Mouse (Mus musculus): ENCODE results near the gene Fzd2.
A peak's percentile ranks its signal among the peaks of the same experiment; 100 is the strongest.
"Not testable (repeated sequence)": the region's sequence is repeated elsewhere in the genome, so short reads cannot be mapped to it uniquely, and the experiment has no call there.

The Fzd2 gene

DNA sequence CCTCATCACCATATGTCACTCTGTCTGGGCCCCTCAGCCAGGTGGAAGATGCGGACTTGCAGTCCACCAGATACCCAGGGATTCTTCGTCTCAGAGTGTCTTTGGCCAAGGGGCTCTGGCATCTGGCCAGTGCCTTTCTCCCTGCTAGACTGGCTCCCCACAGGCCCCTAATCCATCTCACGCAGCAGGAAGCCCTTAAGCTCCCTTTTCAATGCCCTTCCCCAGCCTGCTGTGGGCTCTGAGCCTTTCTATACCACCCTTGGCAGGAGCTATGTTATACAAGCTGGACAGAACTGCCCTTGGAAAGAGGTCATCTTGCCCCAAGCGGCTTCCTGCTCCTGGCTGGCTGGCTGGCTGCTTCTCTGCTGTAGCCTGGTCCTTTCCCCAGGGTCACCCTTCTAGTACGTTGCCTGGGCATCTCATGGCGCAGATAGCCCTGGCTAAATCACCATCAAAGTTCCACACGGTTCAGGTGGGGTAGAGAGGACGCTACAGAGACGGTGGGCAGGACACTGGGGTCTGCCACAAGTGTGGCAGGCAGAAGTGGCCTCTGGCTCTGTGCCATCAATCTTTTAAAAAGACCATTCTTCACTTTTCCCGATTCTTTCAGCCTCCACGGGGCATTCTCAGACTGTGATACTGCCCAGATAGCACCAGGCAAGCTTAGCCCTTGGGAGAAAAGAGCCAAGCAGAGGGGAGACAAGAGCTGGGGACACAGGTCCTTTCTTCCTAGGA, 22.7 kb upstream of the Fzd2 start:
- DNase-seq = peak; percentile 42

DNA sequence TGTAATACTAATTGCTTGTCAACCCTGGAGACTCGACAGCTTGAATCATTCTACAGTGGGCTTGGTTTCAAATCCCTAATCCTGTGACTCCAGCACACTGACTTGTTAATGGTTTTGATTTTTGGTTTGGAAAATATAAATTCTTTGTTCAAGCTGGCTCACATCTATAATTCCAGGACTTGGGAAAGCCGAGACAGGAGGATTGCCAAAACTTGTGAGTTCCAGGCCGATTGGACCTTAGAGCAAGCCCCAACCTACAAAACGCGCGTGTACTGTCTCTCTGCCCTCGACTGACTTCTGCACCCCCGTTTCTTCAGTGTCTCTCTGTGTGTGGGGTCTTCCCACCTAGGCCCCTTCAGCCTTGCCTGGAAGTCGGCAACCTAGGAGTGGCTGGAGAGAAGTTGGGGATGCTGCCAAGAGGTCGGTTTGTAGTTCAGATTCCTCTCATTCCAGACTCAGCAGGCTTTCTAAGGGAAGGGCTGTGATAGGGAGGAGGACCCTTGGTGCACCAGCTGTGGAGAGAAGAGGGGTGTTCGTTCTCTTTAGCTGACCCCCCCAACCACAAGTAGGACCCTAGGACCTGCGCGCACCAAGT, 22.1 kb upstream of the Fzd2 start:
- peak; percentile 79 for DNase-seq

DNA sequence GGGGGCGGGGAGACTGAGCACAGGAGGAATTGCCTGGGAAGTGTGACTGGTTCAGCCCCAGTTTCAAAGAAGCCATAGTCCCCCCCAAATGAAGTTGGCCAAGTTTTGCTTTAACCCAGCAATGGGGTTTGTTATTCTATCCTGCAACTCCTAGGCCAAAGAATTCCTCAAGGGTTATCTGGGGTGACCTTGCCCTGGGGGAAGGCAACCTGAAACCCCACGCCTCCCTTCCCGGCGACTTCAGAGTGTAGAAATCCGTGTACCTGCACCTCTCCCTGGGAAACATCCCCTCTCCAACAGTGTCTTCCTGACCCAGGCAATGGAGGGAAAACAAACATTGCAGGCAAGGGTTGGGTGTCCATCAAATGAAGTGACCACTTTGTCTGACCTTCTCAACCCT, 21.5 kb upstream of the Fzd2 start:
- DNase-seq = no peak

DNA sequence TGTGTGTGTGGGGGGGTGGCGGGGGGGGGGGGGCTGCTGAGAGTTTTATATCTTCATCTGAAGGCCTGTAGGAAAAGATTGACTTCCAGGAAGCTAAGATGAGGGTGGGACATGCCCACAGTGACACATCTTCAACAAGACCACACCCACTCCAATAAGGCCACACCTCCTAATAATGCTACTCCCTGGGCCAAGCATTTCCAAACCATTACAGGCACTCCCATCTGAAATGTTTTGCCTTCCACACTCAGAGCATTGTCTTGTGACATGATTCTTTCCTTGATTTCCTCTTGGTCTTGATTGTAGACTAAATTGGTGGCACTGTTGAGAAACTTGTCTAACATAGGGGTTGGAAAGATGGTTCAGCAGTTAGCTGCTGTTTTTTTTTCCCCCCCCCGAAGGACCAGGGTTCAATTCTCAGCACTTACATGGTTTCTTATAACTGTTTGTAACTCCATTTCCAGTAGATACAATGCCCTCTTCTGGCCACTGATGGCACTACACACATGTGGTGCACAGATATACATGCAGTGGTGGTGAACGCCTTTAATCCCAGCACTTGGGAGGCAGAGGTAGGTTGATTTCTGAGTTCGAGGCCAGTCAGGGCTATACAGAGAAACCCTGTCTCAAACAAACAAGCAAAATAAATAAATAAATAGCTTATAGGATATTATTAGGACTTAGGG, 17.6 kb upstream of the Fzd2 start:
- no peak for DNase-seq

DNA sequence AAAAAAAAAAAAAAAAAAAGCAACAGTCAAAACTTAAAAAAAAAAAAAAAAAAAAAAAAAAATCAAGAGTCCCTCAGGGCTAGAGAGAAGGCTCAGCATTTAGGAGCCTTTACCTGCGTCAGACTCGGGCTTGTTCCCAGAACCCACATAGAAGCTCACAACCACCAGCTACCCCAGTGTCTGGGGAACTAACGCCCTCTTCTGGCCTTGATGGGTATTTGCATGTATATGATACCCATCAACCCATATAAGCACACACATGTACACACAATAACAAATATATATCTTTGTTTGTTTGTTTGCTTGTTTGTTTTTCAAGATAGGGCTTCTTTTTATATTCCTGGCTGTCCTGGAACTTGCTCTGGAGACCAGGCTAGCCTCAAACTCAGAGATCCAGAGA, 16.6 kb upstream of the Fzd2 start:
- no peak for DNase-seq

DNA sequence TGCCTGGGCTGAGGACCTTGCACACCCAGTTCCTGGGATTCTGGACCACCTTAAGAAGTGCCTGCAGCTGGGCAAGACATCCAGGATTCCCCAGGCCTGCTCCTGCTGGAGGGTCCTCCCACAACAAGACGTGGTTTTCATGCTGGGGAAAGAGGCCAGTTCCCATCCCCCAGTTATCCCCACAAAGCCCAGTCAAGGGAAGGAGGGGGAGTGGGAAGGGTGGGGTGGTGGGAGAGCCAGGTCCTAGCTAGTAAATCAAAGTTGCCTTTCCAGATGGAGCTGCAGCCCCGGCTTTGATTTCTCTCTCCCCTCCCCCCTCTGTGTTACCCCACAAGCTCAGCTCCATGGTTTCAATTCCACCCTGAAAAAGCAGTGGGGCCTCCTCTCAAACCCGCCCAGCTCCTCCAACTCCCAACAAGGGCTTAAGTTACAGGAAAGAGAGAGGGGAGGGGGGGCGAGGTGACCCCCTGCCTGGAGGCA, 8.8 kb upstream of the Fzd2 start:
- peak; percentile 40 for DNase-seq

DNA sequence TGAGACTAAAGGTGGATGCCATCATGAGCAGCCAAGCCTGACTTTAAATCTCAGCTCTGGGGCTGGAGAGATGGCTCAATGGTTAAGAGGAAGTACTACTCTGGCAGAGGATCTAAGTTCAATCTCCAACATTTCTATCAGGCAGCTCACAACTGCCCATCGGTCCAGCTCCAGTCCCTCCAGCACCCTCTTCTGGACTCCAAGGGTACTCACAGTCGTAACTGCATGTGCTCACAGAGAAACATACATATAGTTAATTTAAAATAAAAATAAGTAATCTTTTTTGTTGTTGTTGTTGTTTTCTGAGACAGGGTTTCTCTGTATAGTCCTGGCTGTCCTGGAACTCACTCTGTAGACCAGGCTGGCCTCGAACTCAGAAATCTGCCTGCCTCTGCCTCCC, 4.3 kb upstream of the Fzd2 start:
- DNase-seq = no peak

DNA sequence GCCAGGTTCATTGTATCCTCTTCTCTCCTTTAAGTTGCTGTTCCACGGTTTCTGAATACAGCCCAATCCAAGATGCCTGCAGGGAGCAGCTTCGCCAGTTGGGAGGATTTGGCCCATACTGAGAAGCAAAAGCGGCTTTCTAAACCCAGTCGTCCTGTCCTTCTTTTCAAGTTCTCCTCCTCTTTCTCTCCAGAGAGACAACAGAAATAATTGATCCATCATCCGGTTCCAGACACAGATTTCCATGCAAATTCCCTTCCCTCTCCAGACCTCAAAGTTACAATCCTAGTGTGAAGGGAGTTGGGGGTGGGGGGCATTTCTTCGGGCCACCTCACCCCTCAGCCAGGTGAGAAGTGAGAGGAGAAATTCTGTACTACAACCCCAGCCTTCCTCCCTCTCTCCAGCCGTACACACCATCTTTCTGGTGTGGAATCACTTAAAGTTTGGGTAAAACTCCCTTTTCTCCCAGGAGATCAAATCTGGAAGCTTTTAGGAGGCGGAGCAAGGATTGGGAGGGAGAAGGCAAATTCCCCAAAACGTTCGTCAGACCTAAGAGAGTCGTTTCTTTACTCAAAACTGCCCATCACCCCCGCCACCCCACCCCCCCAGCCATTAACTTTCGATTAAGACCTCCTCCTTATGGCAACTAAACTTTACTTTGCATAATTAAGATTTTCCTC, 1.2 kb upstream of the Fzd2 start:
- no peak for DNase-seq

DNA sequence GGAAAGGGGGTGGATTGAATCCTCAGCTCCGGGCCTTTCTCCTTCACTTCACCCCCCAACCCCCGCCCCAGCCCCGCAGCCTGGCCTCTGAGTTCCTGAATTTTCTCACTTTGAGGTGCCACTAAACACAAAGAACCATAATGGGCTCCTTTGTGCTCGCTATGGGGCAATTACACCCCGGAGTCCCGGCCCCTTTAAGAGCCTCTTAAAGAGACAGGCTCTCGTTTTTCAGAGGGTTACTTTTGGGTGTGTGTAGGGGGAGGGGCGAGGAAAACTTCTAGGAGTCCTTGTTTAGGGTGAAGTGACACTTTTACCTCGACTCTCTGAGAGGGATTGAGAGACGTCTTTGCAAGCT, 723 bp upstream of the Fzd2 start:
- DNase-seq = peak; percentile 82

DNA sequence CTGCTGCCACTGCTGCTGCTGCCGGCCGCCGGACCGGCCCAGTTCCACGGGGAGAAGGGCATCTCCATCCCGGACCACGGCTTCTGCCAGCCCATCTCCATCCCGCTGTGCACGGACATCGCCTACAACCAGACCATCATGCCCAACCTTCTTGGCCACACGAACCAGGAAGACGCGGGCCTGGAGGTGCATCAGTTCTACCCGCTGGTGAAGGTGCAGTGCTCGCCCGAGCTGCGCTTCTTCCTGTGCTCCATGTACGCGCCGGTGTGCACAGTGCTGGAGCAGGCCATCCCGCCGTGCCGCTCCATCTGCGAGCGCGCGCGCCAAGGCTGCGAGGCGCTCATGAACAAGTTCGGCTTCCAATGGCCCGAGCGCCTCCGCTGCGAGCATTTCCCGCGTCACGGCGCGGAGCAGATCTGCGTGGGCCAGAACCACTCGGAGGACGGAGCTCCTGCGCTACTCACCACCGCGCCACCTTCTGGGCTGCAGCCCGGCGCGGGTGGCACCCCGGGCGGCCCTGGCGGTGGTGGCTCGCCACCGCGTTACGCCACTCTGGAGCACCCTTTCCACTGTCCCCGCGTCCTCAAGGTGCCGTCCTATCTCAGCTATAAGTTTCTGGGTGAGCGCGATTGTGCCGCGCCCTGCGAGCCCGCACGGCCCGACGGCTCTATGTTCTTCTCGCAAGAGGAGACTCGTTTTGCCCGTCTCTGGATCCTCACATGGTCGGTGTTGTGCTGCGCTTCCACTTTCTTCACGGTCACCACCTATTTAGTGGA, 769 bp downstream of the Fzd2 start:
- peak; percentile 64 for DNase-seq

DNA sequence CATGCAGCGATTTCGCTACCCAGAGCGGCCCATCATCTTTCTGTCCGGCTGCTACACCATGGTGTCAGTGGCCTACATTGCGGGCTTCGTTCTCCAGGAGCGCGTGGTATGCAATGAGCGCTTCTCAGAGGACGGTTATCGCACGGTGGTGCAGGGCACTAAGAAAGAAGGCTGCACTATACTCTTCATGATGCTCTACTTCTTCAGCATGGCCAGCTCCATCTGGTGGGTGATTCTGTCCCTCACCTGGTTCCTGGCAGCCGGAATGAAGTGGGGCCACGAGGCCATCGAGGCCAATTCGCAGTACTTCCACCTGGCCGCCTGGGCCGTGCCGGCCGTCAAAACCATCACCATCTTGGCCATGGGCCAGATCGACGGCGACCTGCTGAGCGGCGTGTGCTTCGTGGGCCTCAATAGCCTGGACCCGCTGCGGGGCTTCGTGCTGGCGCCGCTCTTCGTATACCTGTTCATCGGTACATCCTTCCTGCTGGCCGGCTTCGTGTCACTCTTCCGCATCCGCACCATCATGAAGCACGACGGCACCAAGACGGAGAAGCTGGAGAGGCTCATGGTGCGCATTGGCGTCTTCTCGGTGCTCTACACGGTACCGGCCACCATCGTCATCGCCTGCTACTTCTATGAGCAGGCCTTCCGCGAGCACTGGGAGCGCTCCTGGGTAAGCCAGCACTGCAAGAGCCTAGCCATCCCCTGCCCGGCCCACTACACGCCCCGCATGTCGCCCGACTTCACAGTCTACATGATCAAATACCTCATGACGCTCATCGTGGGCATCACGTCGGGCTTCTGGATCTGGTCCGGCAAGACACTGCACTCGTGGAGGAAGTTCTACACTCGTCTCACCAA, 1.6 kb downstream of the Fzd2 start:
- DNase-seq = peak; percentile 62

DNA sequence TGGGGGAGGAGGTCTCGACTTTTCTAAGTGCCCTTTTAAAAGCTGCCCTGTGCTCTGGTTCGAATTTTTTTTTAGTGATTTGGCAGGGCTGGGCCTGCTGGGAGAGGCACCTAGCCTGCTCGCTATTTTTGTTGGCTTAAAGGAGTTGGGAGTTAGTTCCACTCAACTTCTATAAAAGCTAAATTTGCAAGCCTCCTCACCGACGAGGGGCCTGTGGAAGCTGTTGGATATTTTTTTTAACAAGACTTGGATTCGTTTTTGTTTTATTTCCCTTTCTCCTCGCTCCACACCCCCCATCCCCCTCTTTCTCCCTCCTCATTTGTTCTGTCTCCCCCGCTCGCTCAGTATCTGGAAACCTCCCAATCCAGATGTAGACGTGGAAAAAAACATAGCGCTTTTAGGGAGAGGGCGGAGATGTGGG, 2.6 kb downstream of the Fzd2 start:
- DNase-seq = peak; percentile 42

DNA sequence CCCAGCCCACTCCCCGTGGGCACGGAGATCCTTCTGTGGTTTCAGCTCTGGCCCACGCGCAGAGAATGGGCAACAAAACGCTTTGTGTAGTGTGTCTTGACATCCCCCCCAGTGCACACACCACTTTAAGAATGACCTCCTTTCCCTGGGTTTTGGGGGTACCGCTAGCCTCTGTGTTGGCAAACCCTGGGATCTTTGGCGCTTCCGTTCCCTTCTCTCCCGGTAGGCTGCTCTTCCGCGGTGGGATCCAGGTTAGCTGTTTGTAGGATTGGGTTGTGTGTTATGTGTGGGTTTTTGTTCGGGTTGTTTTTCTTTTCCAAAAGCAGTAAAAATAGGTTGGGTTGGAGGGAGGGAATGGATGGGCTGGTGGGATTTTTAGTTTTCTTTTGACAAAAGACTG, 3.0 kb downstream of the Fzd2 start:
- not testable (repeated sequence) for DNase-seq

DNA sequence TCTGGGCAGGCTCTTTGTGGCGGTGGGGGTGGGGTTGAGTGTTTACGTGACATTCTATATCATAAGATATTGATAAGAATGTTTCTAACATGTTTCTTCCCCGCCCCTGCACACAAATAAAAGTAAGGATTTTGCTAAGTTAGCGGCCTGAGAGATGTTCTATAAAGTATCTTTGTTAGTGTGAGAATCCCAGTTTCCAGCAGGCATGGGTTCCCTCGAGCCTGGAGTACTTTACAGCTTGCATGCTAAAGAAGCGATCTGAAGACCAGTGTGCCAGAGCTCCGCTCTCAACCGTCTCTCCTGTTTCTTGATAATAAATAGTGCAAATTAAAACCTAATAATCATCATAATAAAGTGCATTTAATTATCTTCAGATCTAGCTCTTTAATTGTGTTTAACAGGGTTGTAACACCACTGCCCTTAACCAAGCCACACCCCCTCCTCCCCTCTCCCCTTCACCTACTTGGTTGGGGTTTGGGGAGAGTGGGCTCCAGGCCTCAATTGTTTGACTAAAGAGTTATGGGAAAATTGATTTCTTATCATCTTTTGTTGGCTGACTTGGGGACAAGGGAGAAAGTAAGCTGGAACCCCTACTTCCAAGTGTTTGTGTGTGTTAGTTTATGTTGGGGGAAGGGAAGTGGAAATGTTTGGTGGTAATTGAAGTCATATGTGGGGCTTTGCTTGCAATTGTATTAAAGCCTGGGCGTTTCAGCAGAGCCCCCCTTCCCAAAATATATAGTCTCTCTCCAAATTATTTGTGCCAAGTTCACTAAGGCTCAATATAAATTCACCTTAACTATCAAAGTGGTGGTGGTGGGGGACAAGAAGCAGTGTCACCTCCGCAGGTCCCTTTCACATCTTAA, 3.7 kb downstream of the Fzd2 start:
- DNase-seq = no peak

DNA sequence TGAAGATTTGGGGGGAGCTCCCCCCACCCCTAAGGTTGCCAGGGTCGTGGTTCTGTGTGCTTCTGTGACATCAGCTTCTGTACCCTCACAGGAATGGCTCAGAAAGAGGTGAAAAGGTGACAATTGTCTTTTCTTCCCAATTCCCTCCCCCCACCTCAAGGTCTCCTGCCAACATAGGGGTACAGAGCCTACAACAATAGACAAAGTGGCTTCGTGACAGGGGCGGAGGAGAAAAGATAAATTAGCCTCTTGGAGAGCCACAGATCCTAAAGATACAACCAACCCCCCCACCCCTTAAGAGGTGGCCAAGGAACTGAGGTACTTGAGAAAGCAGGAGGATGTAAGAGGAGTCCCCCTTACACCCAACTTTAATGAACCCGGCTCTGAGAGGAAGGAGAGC, 4.5 kb downstream of the Fzd2 start:
- DNase-seq = no peak

DNA sequence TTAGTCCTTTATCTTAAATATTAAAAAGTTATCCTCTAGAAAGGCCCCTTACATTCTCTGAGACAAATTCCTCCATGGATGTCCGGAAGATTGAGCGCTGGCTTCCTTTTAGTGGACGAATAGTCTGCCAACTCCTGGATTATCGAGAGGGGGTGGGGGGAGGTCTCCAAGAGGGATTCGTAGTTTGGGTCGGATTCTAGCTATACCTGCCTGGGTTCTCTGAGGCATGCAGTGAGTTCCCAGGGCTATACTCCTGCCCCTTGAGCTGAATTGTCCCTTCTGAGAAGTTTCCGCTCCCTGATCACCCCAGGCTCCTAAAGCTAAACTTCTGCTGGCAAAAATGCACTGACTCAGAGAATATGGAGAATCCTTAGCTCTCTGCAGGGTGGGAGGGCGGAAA, 5.3 kb downstream of the Fzd2 start:
- no peak for DNase-seq

DNA sequence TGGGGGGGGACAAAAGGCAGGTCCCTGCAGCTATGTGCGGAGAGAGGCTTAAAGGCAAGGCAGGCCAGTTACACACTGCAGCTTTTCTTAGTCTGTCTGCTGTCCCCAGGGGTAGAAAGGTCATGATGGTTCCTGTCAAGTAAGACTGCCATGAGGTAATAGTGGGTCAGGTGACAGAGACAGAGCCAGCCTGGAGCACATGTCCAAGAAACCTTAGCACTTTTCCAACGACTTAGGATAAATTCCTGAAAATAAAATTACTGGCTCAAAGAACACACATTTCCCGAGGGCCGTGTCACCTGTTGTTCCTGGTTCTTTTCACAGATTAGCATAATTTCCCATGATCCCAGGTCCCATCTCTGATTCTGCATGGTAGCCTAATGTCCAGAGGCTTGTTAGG, 6.1 kb downstream of the Fzd2 start:
- DNase-seq = no peak

DNA sequence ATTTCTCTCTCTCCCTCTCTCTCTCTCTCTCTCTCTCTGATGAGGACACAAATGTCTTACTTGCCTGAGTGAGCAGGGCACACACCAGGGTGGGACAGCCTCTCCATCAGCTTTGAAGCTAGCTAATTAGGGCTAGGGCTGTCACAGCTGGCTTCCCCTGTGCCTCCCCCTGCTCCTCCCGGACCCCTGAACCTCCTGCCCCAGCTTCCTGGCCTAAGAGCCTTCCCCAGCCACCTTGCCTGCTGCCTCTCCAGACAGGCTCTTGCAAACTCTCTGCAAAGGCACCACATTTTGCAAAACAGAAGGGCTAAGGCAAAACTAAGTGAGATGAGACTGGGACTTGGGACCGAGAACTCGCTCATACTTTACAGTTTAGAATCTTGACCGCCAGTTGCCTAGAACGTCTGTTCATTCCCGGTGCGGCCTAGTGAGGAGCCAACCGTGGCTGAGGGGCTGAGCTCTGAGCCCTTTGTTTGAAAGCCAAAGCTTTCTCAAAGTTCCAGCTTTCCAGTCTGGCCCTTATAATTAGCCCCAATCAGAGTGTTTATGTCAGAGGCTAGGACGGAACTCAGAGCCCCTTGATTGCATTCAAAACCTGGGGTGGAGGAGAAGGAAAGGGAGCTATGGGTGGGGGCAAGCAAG, 6.6 kb downstream of the Fzd2 start:
- peak; percentile 34 for DNase-seq

DNA sequence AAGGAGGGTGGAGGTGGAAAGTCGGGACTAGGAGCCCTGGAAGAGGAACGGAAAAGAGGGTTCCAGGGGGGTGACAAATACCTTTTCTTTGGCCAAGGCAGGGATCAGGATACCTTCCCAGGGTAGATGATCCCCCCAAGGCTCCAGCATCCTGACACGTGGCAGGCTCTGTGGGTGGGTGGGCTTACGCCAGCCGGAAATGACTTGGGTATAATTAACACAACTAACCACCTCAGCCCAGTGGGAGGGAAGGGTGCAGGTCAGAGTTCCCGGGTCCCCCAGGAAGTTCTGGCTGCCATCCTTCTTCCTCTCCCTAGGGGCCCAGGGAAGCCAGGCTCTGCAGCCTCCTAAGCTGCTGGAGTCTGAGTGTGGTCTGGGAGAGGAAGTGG, 7.1 kb downstream of the Fzd2 start:
- no peak for DNase-seq

DNA sequence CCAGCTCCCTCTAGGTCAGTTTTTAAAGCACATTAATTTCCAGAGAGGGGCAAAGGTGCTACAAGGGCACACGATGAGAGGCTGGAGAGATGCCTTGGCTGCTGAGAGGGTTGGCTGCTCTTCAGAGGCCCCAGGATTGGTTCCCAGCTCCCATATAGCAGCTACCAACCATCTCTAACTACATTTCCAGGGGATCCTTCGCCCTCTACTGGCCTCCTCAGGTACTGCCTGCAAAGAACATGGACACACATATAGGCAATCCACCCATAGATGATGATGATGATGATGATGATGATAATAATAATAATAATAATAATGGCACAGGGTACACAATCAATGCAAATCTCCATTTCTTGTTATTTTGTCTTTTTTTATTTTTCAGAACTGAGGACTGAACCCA, 15.3 kb downstream of the Fzd2 start:
- no peak for DNase-seq

All from kidney, postnatal 10 days (tissue).